Mouse (Mus musculus) intestine, embryonic 16.5 days (tissue): ENCODE results near the gene Nsl1. TPM values are rescaled to one million over a fixed set of nuclear protein-coding genes. Genes with fewer than 3 reads are reported as not detected.
"Not testable (repeated sequence)": the region's sequence is repeated elsewhere in the genome, so short reads cannot be mapped to it uniquely, and the experiment has no call there.

ENCODE experiments used
- ATAC-seq: fragments of 200-750 bp; cut with Nextera tagmentation; 2 replicates; pipeline ENCODE4 v1.8.0; 2017; ENCODE audit warnings: moderate TSS enrichment, moderate library complexity
- H3K27ac ChIP-seq: fragments of 300-500 bp; sonication (generic); 2 replicates; pipeline ENCODE4 v1.5.1; 2014; ENCODE audit warnings: mild to moderate bottlenecking, low read length
- H3K27me3 ChIP-seq: fragments of 300-500 bp; sonication (generic); replicated peaks from 2 replicates; pipeline ENCODE4 v1.6.1; 2014; ENCODE audit warnings: low read length, control low read depth, mixed read lengths; ENCODE audit not compliant: control insufficient read depth, insufficient read depth
- H3K36me3 ChIP-seq: fragments of 300-500 bp; sonication (generic); 2 replicates; pipeline ENCODE4 v1.6.1; 2014; ENCODE audit warnings: low read length, control low read depth; ENCODE audit not compliant: control insufficient read depth, insufficient read depth
- H3K4me1 ChIP-seq: fragments of 300-500 bp; sonication (generic); 2 replicates; pipeline ENCODE4 v1.6.1; 2014; ENCODE audit warnings: low read length, control low read depth, mixed read lengths; ENCODE audit not compliant: control insufficient read depth, insufficient read depth
- H3K4me2 ChIP-seq: fragments of 300-500 bp; sonication (generic); 2 replicates; pipeline ENCODE4 v1.6.1; 2014; ENCODE audit warnings: low read depth, low read length, control low read depth
- H3K4me3 ChIP-seq: fragments of 300-500 bp; sonication (generic); 2 replicates; pipeline ENCODE4 v1.5.1; 2014; ENCODE audit warnings: mild to moderate bottlenecking, low read length
- H3K9ac ChIP-seq: fragments of 300-500 bp; sonication (generic); 2 replicates; pipeline ENCODE4 v1.6.1; 2014; ENCODE audit warnings: low read depth, low read length
- H3K9me3 ChIP-seq: fragments of 300-500 bp; sonication (generic); 2 replicates; pipeline ENCODE4 v1.6.1; 2016; ENCODE audit warnings: low read length, control low read depth; ENCODE audit not compliant: control insufficient read depth
- WGBS: fragments of 180-500 bp; shearing (Covaris S2); extraction: QIAGEN DNeasy Blood & Tissue Kit; methylation state at CpG from one replicate; pipeline ENCODE4 v1.1.7; 2014; 5-methylcytosine and 5-hydroxymethylcytosine counted together
- polyA plus RNA-seq: library from polyadenylated mRNA; unstranded; fragments of >200 nt; fragmentation: Nextera tagmentation; extraction: Ambion mirVana; gene quantifications from 2 replicates; pipeline ENCODE4 v1.2.1, GENCODE M21; 2015

Gene Nsl1
- polyA plus RNA-seq, 1 experiment from 2014 or later: 16.2 TPM

DNA sequence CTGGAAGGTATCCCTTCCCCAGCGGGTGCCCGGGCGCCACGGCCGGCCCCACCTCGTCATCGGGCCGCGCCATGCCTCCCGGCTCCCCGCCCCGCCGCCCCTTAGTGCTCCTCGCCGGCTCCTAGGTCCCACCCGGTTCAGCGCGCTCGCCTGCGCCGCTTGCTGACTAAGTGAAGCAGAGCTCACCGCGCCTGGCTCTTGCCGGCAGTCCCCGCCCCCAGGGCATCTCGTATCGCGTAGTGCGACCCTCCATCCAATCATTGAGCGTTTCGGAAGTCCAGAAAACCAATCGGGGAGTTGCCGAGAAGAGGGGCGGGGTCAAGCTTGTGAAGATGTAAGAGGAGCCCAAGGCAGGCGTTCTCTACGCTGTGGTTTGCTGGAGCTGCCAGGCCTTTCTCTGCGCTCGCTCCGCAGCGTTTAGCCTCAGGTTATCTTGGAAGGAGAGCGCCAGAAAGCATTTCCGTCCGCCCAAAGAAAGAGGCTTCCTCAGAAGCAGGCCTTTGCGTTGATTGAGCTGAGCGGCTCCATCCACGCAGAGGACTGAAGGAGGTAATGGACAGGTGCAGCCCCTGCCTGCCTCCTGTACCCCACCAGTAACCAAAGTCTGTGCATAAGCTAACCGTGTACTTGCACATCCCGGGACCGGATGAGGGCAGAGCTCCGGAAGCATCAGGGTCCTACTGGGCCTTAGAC lies 36.6 kb upstream of the Nsl1 start, which contains the start of gene Flvcr1:
Flvcr1 (minus strand) TSS at position 138 of the 693 bp plus-strand sequence.
- Histone ChIP-seq H3K4me3 (peak within 1 kb of the TSS; percentile 82), H3K27me3 (no peaks in the 10 kb centered on the region), H3K36me3 (no peaks in the 10 kb centered on the region), H3K4me1 (peaks cover 13% of the 10 kb centered on the region), H3K9ac (peak within 1 kb of the TSS; percentile 93), H3K4me2 (peak within 1 kb of the TSS; percentile 91), H3K27ac (peak within 1 kb of the TSS; percentile 96), H3K9me3 (no peaks in the 10 kb centered on the region)
- WGBS: under 1% methylated on average over 49 of the region's 50 CpGs
- ATAC-seq: peak; percentile 98

DNA sequence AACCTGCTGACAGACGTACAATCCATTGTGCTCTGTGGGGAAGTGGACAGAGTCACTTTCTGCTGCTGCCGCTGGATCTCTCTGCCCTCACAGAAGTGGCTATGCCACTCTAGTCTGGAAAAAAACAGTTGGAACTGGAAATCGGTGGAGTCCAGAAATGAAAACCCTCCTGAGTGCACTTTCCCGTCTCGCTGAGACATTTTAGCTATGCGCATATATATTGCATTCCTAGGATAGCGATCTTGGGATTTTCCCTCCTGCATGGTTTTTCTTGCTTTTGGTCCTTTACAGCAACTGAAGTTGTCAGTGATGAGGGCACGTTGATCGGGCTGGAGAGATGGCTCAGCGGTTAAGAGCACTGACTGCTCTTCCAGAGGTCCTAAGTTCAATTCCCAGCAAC lies 32.6 kb upstream of the Nsl1 start:
- H3K36me3 ChIP-seq: no peaks in the 10 kb centered on the region
- no peak for ATAC-seq
- WGBS: 68% methylated on average over 10 of the region's 10 CpGs
- no peak overlapping the region for H3K4me2 ChIP-seq
- H3K4me3 ChIP-seq: no peak overlapping the region
- H3K9ac ChIP-seq: no peak overlapping the region
- H3K4me1 ChIP-seq: peaks cover 10% of the 10 kb centered on the region
- no peaks in the 10 kb centered on the region for H3K27me3 ChIP-seq
- no peaks in the 10 kb centered on the region for H3K9me3 ChIP-seq
- H3K27ac ChIP-seq: peak overlapping the region; percentile 58

DNA sequence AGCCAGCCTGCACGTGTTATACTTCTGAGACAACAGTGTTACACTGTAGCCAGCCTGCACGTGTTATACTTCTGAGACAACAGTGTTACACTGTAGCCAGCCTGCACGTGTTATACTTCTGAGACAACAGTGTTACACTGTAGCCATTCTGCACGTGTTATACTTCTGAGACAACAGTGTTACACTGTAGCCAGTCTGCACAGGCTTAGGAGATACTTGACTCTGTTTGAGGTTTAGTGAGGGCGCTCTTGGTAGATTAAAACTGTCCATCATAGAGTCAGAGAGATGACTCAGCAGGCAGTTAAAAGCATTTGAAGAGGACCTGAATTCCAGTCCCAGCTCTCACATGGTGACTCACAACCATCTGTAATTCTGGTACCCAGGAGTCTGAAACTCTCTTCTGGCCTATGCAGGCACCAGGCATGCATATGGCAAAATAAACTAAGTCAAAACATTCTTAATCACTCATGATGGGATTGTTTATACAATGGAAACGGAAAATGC lies 31.8 kb upstream of the Nsl1 start:
- H3K27me3 ChIP-seq, H3K4me2 ChIP-seq, H3K9ac ChIP-seq, ATAC-seq, H3K27ac ChIP-seq, H3K4me1 ChIP-seq, H3K4me3 ChIP-seq, H3K9me3 ChIP-seq, H3K36me3 ChIP-seq: not testable (repeated sequence)
- 68% methylated on average over 6 of the region's 6 CpGs for WGBS

DNA sequence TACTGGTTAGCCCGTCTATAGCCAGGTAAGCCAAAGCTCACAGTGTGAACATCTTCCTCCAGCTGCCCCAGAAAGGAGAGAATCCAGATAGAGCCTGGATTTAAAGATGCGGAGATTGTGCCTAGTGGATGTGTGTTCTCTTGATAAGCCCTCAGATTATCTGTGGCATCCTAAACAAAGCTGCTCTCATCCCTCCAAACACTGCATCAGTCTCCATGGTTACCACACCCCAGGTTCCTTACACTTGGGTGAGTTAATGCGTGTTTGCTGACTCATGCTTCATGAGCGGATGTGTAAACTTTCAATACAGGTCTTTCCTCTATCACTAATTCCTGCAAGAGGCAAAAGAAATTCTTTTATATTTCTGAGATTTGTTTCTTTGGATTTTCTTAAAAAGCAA lies 27.2 kb upstream of the Nsl1 start:
- H3K27ac ChIP-seq: no peak overlapping the region
- no peaks in the 10 kb centered on the region for H3K27me3 ChIP-seq
- 38% methylated on average over 4 of the region's 4 CpGs for WGBS
- no peaks in the 10 kb centered on the region for H3K36me3 ChIP-seq
- ATAC-seq: no peak
- no peak overlapping the region for H3K9ac ChIP-seq
- no peaks in the 10 kb centered on the region for H3K9me3 ChIP-seq
- no peaks in the 10 kb centered on the region for H3K4me1 ChIP-seq
- H3K4me2 ChIP-seq: no peak overlapping the region
- no peak overlapping the region for H3K4me3 ChIP-seq

DNA sequence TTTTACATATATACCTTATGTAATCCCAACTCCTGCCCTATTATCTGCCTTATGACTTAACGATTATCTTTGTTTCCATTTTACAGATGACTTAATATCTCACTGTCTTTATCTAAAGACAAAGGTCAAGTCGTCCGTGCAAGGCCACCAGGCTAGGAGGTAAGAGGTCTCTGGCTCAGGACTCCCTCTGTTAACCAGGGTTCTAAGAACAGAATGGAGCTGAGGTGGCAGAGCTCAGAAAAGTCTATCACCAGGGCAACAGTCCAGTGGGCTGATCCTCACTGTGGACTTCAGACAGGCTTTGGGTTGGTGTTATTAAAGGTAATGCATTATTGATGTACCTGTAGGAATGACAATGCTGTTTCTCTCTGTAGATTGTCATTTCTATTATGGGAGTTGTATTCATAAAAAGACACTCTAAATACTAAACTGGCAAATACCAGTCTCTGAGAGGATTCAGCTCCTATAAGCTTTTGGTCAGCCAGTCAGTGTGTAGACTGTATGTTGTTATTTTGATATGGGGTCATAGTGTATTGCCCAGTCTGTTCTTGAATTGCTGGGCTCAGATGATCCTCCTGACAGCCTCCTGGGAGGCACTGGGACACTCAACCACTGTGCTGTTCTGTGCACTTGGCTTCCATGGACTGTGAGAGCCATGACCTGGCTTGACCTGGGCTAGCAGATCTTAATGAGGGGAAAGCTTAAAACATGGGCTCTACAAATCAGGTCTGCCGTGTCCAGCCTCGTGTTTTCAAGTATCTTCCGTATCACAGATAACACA lies 26.1 kb upstream of the Nsl1 start, which contains the start of gene Spata45:
Spata45 (plus strand) TSS at position 86 of the 781 bp plus-strand sequence.
- H3K27me3 ChIP-seq: no peaks in the 10 kb centered on the region

DNA sequence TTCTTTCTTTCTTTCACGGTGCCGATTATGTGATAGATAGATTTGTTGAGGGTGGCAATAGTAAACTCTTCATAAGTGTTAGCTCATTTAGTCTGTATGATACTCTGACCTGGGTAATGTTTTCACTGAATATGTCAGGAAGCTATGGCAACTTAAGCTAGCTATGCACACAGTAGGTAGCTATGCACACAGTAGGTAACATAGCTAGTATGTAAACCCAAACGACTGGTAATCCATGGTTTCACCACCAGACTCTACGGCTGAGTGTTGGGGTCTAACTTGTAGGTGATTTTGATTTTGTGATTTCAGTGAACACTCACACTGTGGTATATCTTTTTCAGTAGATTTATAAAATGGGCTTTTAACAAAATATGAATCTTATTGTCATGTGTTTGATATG lies 24.8 kb upstream of the Nsl1 start:
- no peaks in the 10 kb centered on the region for H3K27me3 ChIP-seq
- H3K4me2 ChIP-seq: no peak overlapping the region
- no peaks in the 10 kb centered on the region for H3K36me3 ChIP-seq
- no peak overlapping the region for H3K27ac ChIP-seq
- no peak overlapping the region for H3K4me3 ChIP-seq
- no peak for ATAC-seq
- H3K9me3 ChIP-seq: no peaks in the 10 kb centered on the region
- 86% methylated on average over 4 of the region's 4 CpGs for WGBS
- H3K4me1 ChIP-seq: no peaks in the 10 kb centered on the region
- no peak overlapping the region for H3K9ac ChIP-seq

More for the DNA sequence above, 26.1 kb upstream of the Nsl1 start, which contains the start of gene Spata45:
- peak; percentile 97 for ATAC-seq
- WGBS: 66% methylated on average over 6 of the region's 6 CpGs
- no peaks in the 10 kb centered on the region for H3K9me3 ChIP-seq
- H3K4me2 ChIP-seq: no peak within 1 kb of the TSS
- H3K4me3 ChIP-seq: no peak within 1 kb of the TSS
- H3K27ac ChIP-seq: peak within 1 kb of the TSS; percentile 59; the same call in 1 of the 2 replicates
- H3K4me1 ChIP-seq: no peaks in the 10 kb centered on the region
- no peaks in the 10 kb centered on the region for H3K36me3 ChIP-seq
- H3K9ac ChIP-seq: no peak within 1 kb of the TSS

DNA sequence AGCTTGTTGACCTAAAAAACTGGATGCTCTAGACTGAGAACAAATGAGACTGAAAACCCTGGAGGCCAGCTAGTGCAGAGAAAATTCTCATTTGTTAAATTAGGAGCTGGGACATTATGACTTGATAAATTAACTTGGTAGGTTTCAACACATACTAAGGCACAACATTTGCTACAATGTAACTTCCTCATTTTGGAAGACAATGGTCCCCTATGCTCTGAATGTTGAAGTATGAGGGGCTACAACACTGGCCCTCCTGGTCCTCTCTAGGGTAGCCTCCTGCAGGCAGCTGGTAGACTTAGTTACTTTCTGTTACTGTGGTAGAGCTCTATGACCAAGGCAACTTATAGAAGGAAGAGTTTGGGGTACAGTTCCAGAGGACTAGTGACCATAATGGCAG lies 21.5 kb upstream of the Nsl1 start:
- H3K4me3 ChIP-seq: no peak overlapping the region
- H3K27ac ChIP-seq: no peak overlapping the region
- H3K27me3 ChIP-seq: no peaks in the 10 kb centered on the region
- no peak overlapping the region for H3K4me2 ChIP-seq
- no peaks in the 10 kb centered on the region for H3K36me3 ChIP-seq
- H3K9me3 ChIP-seq: no peaks in the 10 kb centered on the region
- H3K9ac ChIP-seq: no peak overlapping the region
- no peaks in the 10 kb centered on the region for H3K4me1 ChIP-seq
- ATAC-seq: no peak

DNA sequence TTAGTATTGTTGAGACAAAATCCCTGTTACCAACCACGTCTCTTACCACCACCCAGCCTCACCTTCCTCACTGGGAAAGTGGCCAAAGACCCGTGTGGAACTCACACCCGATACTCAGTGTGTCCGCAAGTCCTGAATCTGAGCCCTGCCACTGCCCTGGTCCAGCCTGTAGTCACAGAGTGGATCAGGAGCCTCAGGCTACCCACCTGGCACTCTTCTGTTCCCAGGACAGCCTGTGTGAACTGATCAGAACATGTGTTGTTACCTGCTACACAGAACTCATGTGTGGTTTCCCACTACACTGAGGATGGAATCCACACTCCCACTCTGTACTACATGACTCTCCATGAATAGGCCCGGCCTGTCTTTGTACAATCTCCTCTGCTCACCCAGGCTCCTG lies 20.7 kb upstream of the Nsl1 start:
- Histone ChIP-seq H3K27ac (no peak overlapping the region), H3K9ac (no peak overlapping the region), H3K36me3 (no peaks in the 10 kb centered on the region), H3K4me1 (no peaks in the 10 kb centered on the region), H3K9me3 (no peaks in the 10 kb centered on the region), H3K27me3 (no peaks in the 10 kb centered on the region), H3K4me2 (no peak overlapping the region), H3K4me3 (no peak overlapping the region)
- ATAC-seq: no peak
- WGBS: 82% methylated on average over 5 of the region's 5 CpGs

DNA sequence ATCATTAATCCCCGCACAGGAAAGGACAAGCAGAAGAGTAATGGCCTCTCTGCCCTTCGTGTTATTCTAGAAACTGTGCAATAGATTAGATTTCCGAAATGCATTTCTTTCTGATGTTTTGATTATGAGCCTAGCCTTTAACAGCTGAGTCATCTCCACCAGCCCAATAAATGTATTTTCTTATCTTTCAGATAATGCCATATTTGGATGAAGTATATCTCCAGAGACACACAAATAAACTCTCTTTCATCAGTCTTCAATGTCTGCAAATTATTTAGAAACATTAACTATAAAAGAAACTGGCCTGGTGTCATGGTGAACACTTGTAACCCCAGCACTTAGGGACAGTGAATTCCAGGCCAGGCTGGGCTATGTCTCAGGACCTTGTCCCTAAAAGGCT lies 20.1 kb upstream of the Nsl1 start:
- Histone ChIP-seq H3K27me3 (no peaks in the 10 kb centered on the region), H3K4me2 (no peak overlapping the region), H3K9ac (no peak overlapping the region), H3K4me3 (no peak overlapping the region), H3K9me3 (no peaks in the 10 kb centered on the region), H3K36me3 (no peaks in the 10 kb centered on the region), H3K27ac (no peak overlapping the region), H3K4me1 (no peaks in the 10 kb centered on the region)
- no peak for ATAC-seq
- 67% methylated on average over 3 of the region's 3 CpGs for WGBS
